Mouse (Mus musculus): Measurements from ENCODE around the gene Tnfrsf1b.

GRCm38 (mm10) chr4:145274887-145275286 is 28.2 kb upstream of the Tnfrsf1b start:
- TF ChIP-seq CTCF (IDR thresholded peaks at IDR 0.05; ENCODE audit: insufficient read depth, low read length) = no peak
- TF ChIP-seq POLR2A (IDR thresholded peaks at IDR 0.05; ENCODE audit: borderline replicate concordance, extremely low read depth, low read depth, low read length) = no peak

Data from lung, adult 2 months (tissue).